Mouse (Mus musculus) neutrophil, adult 5-6 weeks (primary cell): Measurements from ENCODE around the gene Pdzd2. TPM values are rescaled to one million over a fixed set of nuclear protein-coding genes. Genes with fewer than 3 reads are reported as not detected.

Experiments used
- ATAC-seq: fragments of 151-379, 151-347 bp; 2 replicates; pipeline ENCODE4 v1.8.0; 2017; ENCODE audit warnings: mild to moderate bottlenecking, moderate TSS enrichment; ENCODE audit not compliant: insufficient number of reproducible peaks, poor library complexity, low FRiP score, severe bottlenecking; ENCODE audit errors: extremely low read depth
- total RNA-seq: library from RNA; stranded (forward); fragments of 200-1000 nt; gene quantifications from 2 replicates; pipeline ENCODE4 v1.2.3, GENCODE M21; 2017

The Pdzd2 gene
- total RNA-seq, 1 experiment from 2014 or later: 4.1 TPM

- no peak for ATAC-seq
Measured at GRCm38 (mm10) chr15:12470900-12471838, 268.6 kb downstream of the Pdzd2 start.

- no peak for ATAC-seq
Measured at GRCm38 (mm10) chr15:12468625-12469024, 271.1 kb downstream of the Pdzd2 start.

- no peak for ATAC-seq
Measured at GRCm38 (mm10) chr15:12465748-12466147, 274.0 kb downstream of the Pdzd2 start.

GRCm38 (mm10) chr15:12456808-12457207 is 282.9 kb downstream of the Pdzd2 start:
- no peak for ATAC-seq

GRCm38 (mm10) chr15:12453343-12453742 is 286.4 kb downstream of the Pdzd2 start:
- no peak for ATAC-seq

GRCm38 (mm10) chr15:12452141-12452995 is 287.4 kb downstream of the Pdzd2 start:
- ATAC-seq: no peak

GRCm38 (mm10) chr15:12451448-12451847 is 288.3 kb downstream of the Pdzd2 start:
- ATAC-seq: no peak

- ATAC-seq: no peak
Measured at GRCm38 (mm10) chr15:12450790-12451189, 288.9 kb downstream of the Pdzd2 start.

GRCm38 (mm10) chr15:12449321-12449720 is 290.4 kb downstream of the Pdzd2 start:
- no peak for ATAC-seq

GRCm38 (mm10) chr15:12447021-12447434 is 292.7 kb downstream of the Pdzd2 start:
- ATAC-seq: no peak

- no peak for ATAC-seq
Measured at GRCm38 (mm10) chr15:12444551-12444950, 295.2 kb downstream of the Pdzd2 start.

- no peak for ATAC-seq
Measured at GRCm38 (mm10) chr15:12439351-12439751, 300.4 kb downstream of the Pdzd2 start.

- ATAC-seq: no peak
Measured at GRCm38 (mm10) chr15:12438691-12439090, 301.0 kb downstream of the Pdzd2 start.

- no peak for ATAC-seq
Measured at GRCm38 (mm10) chr15:12438081-12438480, 301.6 kb downstream of the Pdzd2 start.

GRCm38 (mm10) chr15:12435910-12436309 is 303.8 kb downstream of the Pdzd2 start:
- peak; percentile 54; the same call in 1 of the 2 replicates for ATAC-seq

GRCm38 (mm10) chr15:12433893-12434599 is 305.7 kb downstream of the Pdzd2 start:
- ATAC-seq: no peak

- no peak for ATAC-seq
Measured at GRCm38 (mm10) chr15:12432879-12433278, 306.8 kb downstream of the Pdzd2 start.

GRCm38 (mm10) chr15:12432320-12432719 is 307.4 kb downstream of the Pdzd2 start:
- ATAC-seq: no peak

GRCm38 (mm10) chr15:12431684-12432083 is 308.0 kb downstream of the Pdzd2 start:
- ATAC-seq: no peak
